Mouse (Mus musculus) olfactory bulb, adult 2 months (tissue): ENCODE measurements around the gene Mfap3l. TPM values are rescaled to one million over a fixed set of nuclear protein-coding genes. Genes with fewer than 3 reads are reported as not detected.
"Not testable (repeated sequence)": the region's sequence is repeated elsewhere in the genome, so short reads cannot be mapped to it uniquely, and the experiment has no call there.

Experiments
- H3K27ac ChIP-seq: fragments of 200-500 bp; 2 replicates; pipeline ENCODE4 v1.5.1; 2012; ENCODE audit warnings: low read depth, low read length; ENCODE audit not compliant: insufficient read depth
- H3K4me1 ChIP-seq: fragments of 200-500 bp; 2 replicates; pipeline ENCODE4 v1.6.1; 2012; ENCODE audit warnings: low read length; ENCODE audit not compliant: control insufficient read depth, insufficient read depth
- H3K4me3 ChIP-seq: fragments of 200-500 bp; 2 replicates; pipeline ENCODE4 v1.5.1; 2012; ENCODE audit warnings: mild to moderate bottlenecking, low read depth, low read length, moderate library complexity; ENCODE audit not compliant: insufficient read depth
- CTCF ChIP-seq: fragments of 200-500 bp; IDR thresholded peaks from 2 replicates; pipeline ENCODE4 v1.5.1; 2012; ENCODE audit warnings: low read depth, mild to moderate bottlenecking, low read length, moderate library complexity; ENCODE audit not compliant: insufficient read depth
- POLR2A ChIP-seq: fragments of 200-500 bp; IDR thresholded peaks from 2 replicates; pipeline ENCODE4 v1.6.1; 2012; ENCODE audit warnings: mild to moderate bottlenecking, low read depth, low read length, moderate library complexity; ENCODE audit not compliant: insufficient read depth
- WGBS: fragments of 180-500 bp; shearing (Covaris S2); methylation state at CpG from one replicate; pipeline ENCODE4 v1.1.7; 2018; 5-methylcytosine and 5-hydroxymethylcytosine counted together
- polyA plus RNA-seq: library from polyadenylated mRNA; stranded (reverse); fragments of >200 nt; gene quantifications from 2 replicates; pipeline ENCODE4 v1.2.4, GENCODE M21; 2012; ENCODE audit warnings: low replicate concordance; ENCODE audit not compliant: missing spikeins, insufficient read depth, insufficient read length

Mfap3l gene
- not detected in 2 replicates for polyA plus RNA-seq

DNA sequence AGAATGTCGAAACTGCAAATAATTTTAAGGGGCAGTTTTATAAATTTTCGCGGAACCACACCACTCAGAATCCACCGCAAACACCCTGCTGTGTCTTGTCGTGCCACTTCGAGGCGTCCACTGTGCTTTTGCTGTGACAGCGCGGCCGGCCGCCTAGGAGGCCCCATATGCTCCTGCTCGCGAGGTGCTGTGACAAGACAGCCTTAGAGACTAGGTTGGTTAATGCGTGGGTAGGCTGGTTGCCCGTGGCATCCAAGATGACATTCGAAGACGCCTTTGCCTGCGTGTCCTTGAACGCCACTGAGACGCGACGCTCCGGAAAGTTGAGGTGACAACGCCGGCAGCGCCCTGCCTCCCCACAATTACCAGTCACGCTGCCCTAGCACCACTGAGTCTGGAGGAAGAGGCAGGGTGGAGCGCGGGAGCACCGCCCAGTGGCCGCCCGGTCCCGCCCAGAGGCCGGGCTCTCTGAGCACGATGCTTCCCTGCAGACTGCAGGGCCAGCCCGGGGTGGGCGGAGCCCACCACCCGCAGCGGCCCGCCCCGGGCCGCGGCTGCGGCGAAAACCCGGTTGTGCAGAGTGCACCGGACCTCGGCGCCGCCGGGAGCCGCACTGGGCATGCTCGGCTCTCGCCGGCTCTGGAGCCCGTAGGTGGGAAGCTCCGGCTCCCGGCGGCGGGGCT is at the start of gene Mfap3l:
Gene Mfap3l (plus strand): TSS at position 578 of the 683 bp plus-strand sequence.
- H3K4me1 ChIP-seq: peaks cover 8% of the 10 kb centered on the region
- H3K4me3 ChIP-seq: peak within 1 kb of the TSS; percentile 60
- WGBS: under 1% methylated on average over 60 of the region's 60 CpGs
- no peak for TF ChIP-seq CTCF
- 0 out of 2 replicates have a peak, but pooled peaks have one; percentile 21 for TF ChIP-seq POLR2A
- H3K27ac ChIP-seq: peak within 1 kb of the TSS; percentile 86

DNA sequence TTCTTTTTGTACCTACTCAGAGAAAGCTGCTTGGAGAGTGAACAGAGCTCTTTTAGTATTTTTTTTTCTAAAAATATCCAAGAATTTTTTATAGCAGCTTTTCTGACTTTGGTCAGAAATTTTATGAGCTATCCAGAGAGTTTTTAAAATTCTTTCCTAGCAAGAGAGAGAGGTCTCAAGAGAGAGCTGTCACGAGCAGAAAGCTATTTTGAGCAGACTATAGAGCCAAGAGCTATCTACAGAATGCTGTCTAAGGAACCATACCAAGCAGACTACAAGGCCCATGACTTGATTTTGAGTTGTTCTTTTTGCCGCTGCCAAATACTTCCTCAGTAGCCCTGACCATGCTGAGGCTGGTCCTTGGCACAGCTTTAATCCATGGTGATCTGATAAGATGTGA is 49.3 kb upstream of the Mfap3l start:
- Histone ChIP-seq H3K4me3 (no peak overlapping the region), H3K4me1 (no peaks in the 10 kb centered on the region), H3K27ac (no peak overlapping the region)
- no peak for TF ChIP-seq CTCF
- TF ChIP-seq POLR2A: no peak
- 81% methylated on average over 2 of the region's 2 CpGs for WGBS

DNA sequence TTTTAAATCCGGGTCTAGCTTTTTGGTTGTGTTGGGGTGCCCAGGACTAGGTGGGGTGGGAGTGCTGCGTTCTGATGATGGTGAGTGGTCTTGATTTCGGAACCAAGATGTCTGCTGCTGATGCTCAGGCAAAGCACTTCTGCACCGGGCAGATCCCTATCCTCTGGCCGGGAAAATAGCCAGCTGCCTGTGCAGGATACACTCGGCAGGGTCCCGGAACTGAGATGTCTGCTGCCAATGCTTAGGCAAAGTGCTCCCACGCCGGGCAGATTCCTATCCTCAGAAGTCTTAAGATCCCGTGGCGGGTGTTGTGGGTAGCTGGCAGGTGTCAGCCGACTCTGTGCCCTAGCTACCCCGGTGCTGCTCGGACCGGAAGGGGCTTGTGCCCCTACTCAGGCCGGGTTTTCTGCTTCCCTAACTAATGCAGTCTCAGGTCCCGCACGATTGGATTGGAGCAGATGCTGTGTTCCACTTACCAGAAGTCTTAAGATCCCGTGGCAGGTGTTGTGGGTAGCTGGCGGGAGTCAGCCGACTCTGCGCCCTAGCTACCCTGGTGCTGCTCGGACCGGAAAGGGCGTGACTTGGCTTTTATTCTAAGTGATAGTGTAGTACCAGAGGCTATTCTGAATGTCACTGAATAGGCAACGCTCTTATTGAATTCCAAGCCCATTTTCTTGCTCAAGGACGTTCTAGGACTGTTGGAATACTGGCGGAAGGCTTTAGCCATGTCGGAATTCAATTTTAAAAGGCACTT is 41.1 kb upstream of the Mfap3l start:
- H3K4me1 ChIP-seq, H3K27ac ChIP-seq, H3K4me3 ChIP-seq: not testable (repeated sequence)
- 93% methylated on average over 29 of the region's 29 CpGs for WGBS

- 66% methylated on average over 3 of the region's 3 CpGs for WGBS
- Histone ChIP-seq H3K4me3 (no peak overlapping the region), H3K27ac (no peak overlapping the region), H3K4me1 (no peaks in the 10 kb centered on the region)
- TF ChIP-seq CTCF (no peak), POLR2A (no peak)
These were observed 37.9 kb upstream of the Mfap3l start for GRCm38 (mm10) chr8:60594761-60595160.

DNA sequence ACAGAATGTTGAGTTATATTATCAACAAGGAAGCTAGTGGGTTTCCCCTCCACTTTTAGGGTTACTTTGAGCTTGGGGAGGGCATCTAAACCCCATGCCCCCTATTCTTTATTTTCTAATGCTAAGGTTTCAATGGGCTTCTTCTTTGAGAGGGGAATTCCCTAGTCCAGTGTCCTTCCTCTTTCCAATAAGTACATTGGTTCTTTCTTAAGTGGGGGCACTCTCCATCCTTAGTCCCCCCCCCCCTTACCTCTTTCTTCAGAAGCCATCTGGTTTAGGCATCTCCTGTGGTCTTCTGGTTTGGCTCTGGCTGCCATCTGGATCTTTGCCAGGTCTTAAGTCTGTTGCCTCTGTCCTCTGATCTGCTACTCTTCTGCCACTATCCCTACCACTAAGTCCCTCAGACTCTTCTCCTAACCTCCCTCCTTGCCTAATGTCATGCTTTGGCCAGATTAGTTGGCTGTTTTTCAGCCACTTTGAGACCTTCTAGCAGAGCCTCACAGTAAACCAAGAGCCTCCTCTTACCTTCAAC is 21.0 kb upstream of the Mfap3l start:
- no peak for TF ChIP-seq POLR2A
- TF ChIP-seq CTCF: no peak
- H3K27ac ChIP-seq: no peak overlapping the region

DNA sequence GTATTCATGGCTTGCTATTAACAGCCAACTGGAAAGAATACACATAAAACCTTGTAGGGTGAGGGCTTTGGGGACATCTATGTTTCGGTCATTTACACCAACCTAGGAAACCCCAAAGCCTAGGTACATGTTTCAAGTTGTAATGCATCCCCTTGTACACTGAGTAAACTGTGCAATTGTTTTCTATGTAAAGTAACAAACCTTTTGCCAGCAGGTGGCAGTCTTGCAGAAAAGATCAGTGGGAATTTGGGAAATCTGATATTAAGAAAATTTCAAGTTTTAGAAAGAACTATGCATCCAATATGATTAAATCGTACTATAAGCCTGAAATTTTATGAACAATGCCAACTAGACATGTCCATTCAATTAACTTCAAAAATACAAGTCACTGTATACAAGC is 15.7 kb upstream of the Mfap3l start:
- Histone ChIP-seq H3K4me1 (no peaks in the 10 kb centered on the region), H3K4me3 (no peak overlapping the region), H3K27ac (no peak overlapping the region)
- no peak for TF ChIP-seq POLR2A
- TF ChIP-seq CTCF: no peak
- WGBS: 29% methylated on average over 2 of the region's 2 CpGs

More for the DNA sequence above, 21.0 kb upstream of the Mfap3l start:
- H3K4me3 ChIP-seq: no peak overlapping the region
- H3K4me1 ChIP-seq: no peaks in the 10 kb centered on the region

DNA sequence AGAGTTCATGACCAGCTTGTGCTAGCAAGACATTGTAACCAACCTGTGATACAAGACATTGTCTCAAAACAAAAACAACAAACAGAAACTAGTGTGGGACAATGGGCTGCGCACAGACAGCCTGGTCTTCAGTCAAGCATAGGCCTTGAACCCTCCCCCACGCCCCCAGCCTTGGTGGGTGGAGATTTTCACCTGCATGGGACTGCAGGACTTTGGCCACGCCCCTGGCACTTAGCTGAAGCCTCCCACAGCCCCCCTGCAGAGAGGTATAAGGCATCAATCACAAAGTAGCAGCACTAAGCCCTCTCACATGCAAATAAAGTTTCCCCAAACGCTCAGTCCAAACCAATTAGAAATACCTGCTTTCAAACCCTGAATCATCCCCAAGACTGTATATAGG is 11.1 kb upstream of the Mfap3l start:
- TF ChIP-seq CTCF (no peak), POLR2A (no peak)
- no peaks in the 10 kb centered on the region; the same call in 1 of the 2 replicates for H3K4me1 ChIP-seq
- no peak overlapping the region for H3K4me3 ChIP-seq
- no peak overlapping the region for H3K27ac ChIP-seq
- 69% methylated on average over 4 of the region's 4 CpGs for WGBS

GRCm38 (mm10) chr8:60622056-60622455 is 10.6 kb upstream of the Mfap3l start:
- Histone ChIP-seq H3K4me1 (no peaks in the 10 kb centered on the region; the same call in 1 of the 2 replicates), H3K4me3 (no peak overlapping the region), H3K27ac (no peak overlapping the region)
- WGBS: 93% methylated on average over 12 of the region's 12 CpGs
- TF ChIP-seq POLR2A (no peak), CTCF (no peak)

GRCm38 (mm10) chr8:60623438-60623837 is 9.2 kb upstream of the Mfap3l start:
- Histone ChIP-seq H3K4me3 (no peak overlapping the region), H3K4me1 (no peaks in the 10 kb centered on the region; the same call in 1 of the 2 replicates), H3K27ac (no peak overlapping the region)
- TF ChIP-seq CTCF (no peak), POLR2A (no peak)
- WGBS: 87% methylated on average over 1 of the region's 1 CpGs

DNA sequence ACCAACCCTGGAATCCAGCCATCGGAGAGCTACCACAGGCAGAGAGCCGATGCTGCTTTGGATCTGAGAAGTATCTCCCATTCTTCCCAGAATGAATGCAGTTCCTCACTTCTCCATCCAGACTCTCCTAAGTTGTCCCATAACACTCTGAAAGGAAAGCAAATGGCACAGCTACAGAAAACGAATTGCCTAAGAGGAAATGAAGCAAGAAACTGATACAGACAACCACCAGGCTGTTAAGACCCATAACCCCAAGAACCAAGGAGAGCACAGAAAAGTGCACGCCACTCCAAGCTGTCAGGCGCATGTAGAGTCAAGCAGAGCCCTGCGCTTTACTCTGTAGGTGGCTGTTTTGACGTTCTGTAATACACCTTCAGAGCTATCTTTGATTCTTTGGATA is 7.9 kb upstream of the Mfap3l start:
- Histone ChIP-seq H3K4me3 (no peak overlapping the region), H3K4me1 (no peaks in the 10 kb centered on the region; the same call in 1 of the 2 replicates), H3K27ac (no peak overlapping the region)
- 88% methylated on average over 7 of the region's 7 CpGs for WGBS
- TF ChIP-seq CTCF: no peak
